In genomic region chr2:17932426-17932931, GRCm38 (mm10) we compare ENCODE assay signal across 11 mouse cellular contexts.
DNase-seq lines count a peak whose midpoint lies in the region; ATAC-seq and TF ChIP-seq lines count a peak whose summit lies in the region.
"Had no signal": no experiment of that assay in that cellular context is flagged by ENCODE, and none has a peak within 500 bp of the region (broad histone marks: within the 10 kb centered on the region; RNA-seq: fewer than 3 reads in every experiment).

No protein-coding gene starts in this region.

- H3K9ac ChIP-seq in forebrain, embryonic 15.5 days (replicated peaks): peak overlapping the region; percentile 11; the same call in 1 of the 2 replicates

- H3K9me3 ChIP-seq in E14TG2a.4 (ENCODE audit: low read length): no peaks in the 10 kb centered on the region
- H3K9me3 ChIP-seq in forebrain, embryonic 15.5 days: no peaks in the 10 kb centered on the region

- no peak for TF ChIP-seq CTCF in E14TG2a.4 (conservative IDR thresholded peaks at IDR 0.05; ENCODE audit: low read length)

- no peaks in the 10 kb centered on the region for H3K27me3 ChIP-seq in E14TG2a.4 (ENCODE audit: insufficient read depth, low read length)
- H3K27me3 ChIP-seq in forebrain, embryonic 15.5 days: no peaks in the 10 kb centered on the region

- H3K4me3 ChIP-seq in E14TG2a.4 (replicated peaks; ENCODE audit: low read length): peak overlapping the region; percentile 57
- H3K4me3 ChIP-seq in forebrain, embryonic 15.5 days: peak overlapping the region; percentile 25

- H3K27ac ChIP-seq in forebrain, embryonic 15.5 days (replicated peaks): no peak overlapping the region
- H3K27ac ChIP-seq: macrophage had no signal

- peak overlapping the region; percentile 42 for H3K4me2 ChIP-seq in forebrain, embryonic 15.5 days (replicated peaks)

- 5% methylated on average over 16 of the region's 16 CpGs for WGBS in forebrain, embryonic 15.5 days

- no peaks in the 10 kb centered on the region for H3K36me3 ChIP-seq in E14TG2a.4 (ENCODE audit: insufficient read depth, low read length)
- no peaks in the 10 kb centered on the region for H3K36me3 ChIP-seq in forebrain, embryonic 15.5 days

- peak; percentile 9 for DNase-seq in cerebellum, postnatal 14 days
- DNase-seq in cerebellum, postnatal 25 days: no peak
- no peak for DNase-seq in adrenal gland, adult (ENCODE audit: inconsistent age in 2 of 2, low spot score in 1 of 2)
- no peak for DNase-seq in layer of hippocampus, adult 11-12 months (ENCODE audit: low spot score)
- DNase-seq in ovary, postnatal 36 days (ENCODE audit: low spot score): no peak
- DNase-seq: kidney, postnatal 10 days; spleen, adult 18-20 months had no signal

- ATAC-seq in forebrain, embryonic 15.5 days (replicated peaks): peak; percentile 83
- 0 out of 2 replicates have a peak, but pooled peaks have one; percentile 9 for ATAC-seq in megakaryocyte, adult 5-6 weeks (ENCODE audit: poor library complexity, severe bottlenecking)

- H3K4me1 ChIP-seq in E14TG2a.4 (replicated peaks; ENCODE audit: low read depth, low read length): peaks cover 64% of the 10 kb centered on the region
- H3K4me1 ChIP-seq in forebrain, embryonic 15.5 days: peaks cover 14% of the 10 kb centered on the region

Comparison
In these comparisons a context has a peak if more than half of its experiments do, and no peak if none do; other contexts are left out.
1. DNase-seq: peak in cerebellum, postnatal 14 days (2 of 2); none in cerebellum, postnatal 25 days (0 of 2), adrenal gland, adult (0 of 2), layer of hippocampus, adult 11-12 months (single experiment) and ovary, postnatal 36 days (single experiment).